Mouse (Mus musculus) embryonic facial prominence, embryonic 11.5 days (tissue): ENCODE data around the gene Mxd3. TPM values are rescaled to one million over a fixed set of nuclear protein-coding genes. Genes with fewer than 3 reads are reported as not detected.

Experiments used
- ATAC-seq: fragments of 200-750 bp; cut with Nextera tagmentation; replicated peaks from 2 replicates; pipeline ENCODE4 v1.8.0; 2017; ENCODE audit warnings: low read depth; ENCODE audit not compliant: insufficient number of reproducible peaks, low FRiP score, low TSS enrichment
- DNase-seq: peaks from one replicate; pipeline ENCODE4 v3.0.0-alpha.2; 2015; ENCODE audit warnings: low spot score
- H3K27ac ChIP-seq: fragments of 300-500 bp; sonication (generic); replicated peaks from 2 replicates; pipeline ENCODE4 v1.5.1; 2014; ENCODE audit warnings: mild to moderate bottlenecking, low read depth, low read length, control low read depth
- H3K27me3 ChIP-seq: fragments of 300-500 bp; sonication (generic); 2 replicates; pipeline ENCODE4 v1.6.1; 2014; ENCODE audit warnings: mild to moderate bottlenecking, low read length, moderate library complexity, mixed read lengths; ENCODE audit not compliant: control insufficient read depth, insufficient read depth
- H3K36me3 ChIP-seq: fragments of 300-500 bp; sonication (generic); replicated peaks from 2 replicates; pipeline ENCODE4 v1.6.1; 2014; ENCODE audit warnings: low read depth, mild to moderate bottlenecking, low read length, moderate library complexity, mixed read lengths; ENCODE audit not compliant: control insufficient read depth, insufficient read depth
- H3K4me1 ChIP-seq: fragments of 300-500 bp; sonication (generic); 2 replicates; pipeline ENCODE4 v1.6.1; 2014; ENCODE audit warnings: low read length, mixed read lengths; ENCODE audit not compliant: control insufficient read depth, insufficient read depth
- H3K4me2 ChIP-seq: fragments of 300-500 bp; sonication (generic); 2 replicates; pipeline ENCODE4 v1.6.1; 2014; ENCODE audit warnings: low read depth, mild to moderate bottlenecking, control low read depth, low read length, moderate library complexity
- H3K4me3 ChIP-seq: fragments of 300-500 bp; sonication (generic); 2 replicates; pipeline ENCODE4 v1.5.1; 2014; ENCODE audit warnings: low read depth, low read length, control low read depth
- H3K9ac ChIP-seq: fragments of 300-500 bp; sonication (generic); replicated peaks from 2 replicates; pipeline ENCODE4 v1.6.1; 2014; ENCODE audit warnings: mild to moderate bottlenecking, control low read depth, low read length
- H3K9me3 ChIP-seq: fragments of 300-500 bp; sonication (generic); replicated peaks from 2 replicates; pipeline ENCODE4 v1.6.1; 2016; ENCODE audit warnings: mild to moderate bottlenecking, low read length, inconsistent platforms, mixed read lengths; ENCODE audit not compliant: control insufficient read depth
- WGBS: fragments of 180-500 bp; shearing (Covaris S2); extraction: QIAGEN DNeasy Blood & Tissue Kit; methylation state at CpG from one replicate; pipeline ENCODE4 v1.1.7; 2014; 5-methylcytosine and 5-hydroxymethylcytosine counted together
- polyA plus RNA-seq: library from polyadenylated mRNA; unstranded; fragments of >200 nt; fragmentation: Nextera tagmentation; extraction: Ambion mirVana; gene quantifications from 2 replicates; pipeline ENCODE4 v1.2.1, GENCODE M21; 2014

The Mxd3 gene
- polyA plus RNA-seq, 1 experiment from 2014 or later = 24.1 TPM

DNA sequence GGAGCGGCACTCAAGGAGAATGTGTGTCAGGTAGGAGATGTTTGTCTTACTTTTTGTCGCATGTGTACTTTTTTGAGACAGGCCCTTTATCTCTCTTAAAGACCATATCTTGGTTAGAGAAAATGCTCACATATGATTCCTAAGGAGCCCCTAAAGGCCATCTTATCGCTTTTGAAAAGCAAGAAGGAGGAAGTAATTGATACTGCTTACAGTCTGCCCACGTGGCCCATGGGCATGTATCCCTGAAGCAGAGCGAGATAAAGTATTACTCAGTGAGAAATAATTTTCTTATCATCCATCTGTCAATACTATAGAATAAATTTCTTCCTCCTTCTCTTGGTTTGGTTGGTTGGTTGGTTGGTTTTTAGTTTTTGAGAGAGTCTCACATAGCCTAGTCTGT lies 52.0 kb downstream of the Mxd3 start:
- WGBS = 97% methylated on average over 5 of the region's 5 CpGs
- Histone ChIP-seq H3K36me3 (peaks cover 13% of the 10 kb centered on the region), H3K27me3 (no peaks in the 10 kb centered on the region), H3K4me3 (no peak overlapping the region), H3K27ac (no peak overlapping the region), H3K4me1 (no peaks in the 10 kb centered on the region), H3K9me3 (no peaks in the 10 kb centered on the region), H3K4me2 (no peak overlapping the region), H3K9ac (no peak overlapping the region)
- no peak for ATAC-seq
- no peak for DNase-seq

DNA sequence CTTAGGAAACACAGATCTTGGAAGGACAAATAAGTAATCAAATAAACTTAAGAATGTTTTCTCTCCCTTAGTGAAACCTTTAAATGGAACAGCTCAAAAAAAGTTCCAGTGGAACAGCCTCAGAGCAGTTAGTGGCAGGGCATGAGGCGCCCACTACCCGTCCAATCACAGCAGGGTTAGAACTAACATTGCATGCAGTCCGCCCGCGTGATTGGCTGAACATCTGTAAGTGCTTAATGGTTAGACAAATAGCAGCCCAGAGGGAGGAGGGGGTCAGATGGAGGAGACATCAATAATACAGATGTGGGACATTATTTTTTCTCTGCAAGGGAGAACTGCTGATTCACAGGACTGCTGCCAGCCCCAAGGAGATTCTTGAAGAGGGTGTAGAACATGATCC lies 52.4 kb downstream of the Mxd3 start:
- Histone ChIP-seq H3K27ac (no peak overlapping the region), H3K4me1 (no peaks in the 10 kb centered on the region), H3K4me2 (no peak overlapping the region), H3K27me3 (no peaks in the 10 kb centered on the region), H3K4me3 (no peak overlapping the region), H3K9me3 (no peaks in the 10 kb centered on the region), H3K9ac (no peak overlapping the region), H3K36me3 (peaks cover 13% of the 10 kb centered on the region)
- ATAC-seq (no peak), DNase-seq (peak; percentile 49)
- WGBS = 76% methylated on average over 5 of the region's 5 CpGs

Other genes with a start within 250 kb of the Mxd3 start
- 26.2 and 35.1 TPM in 2 replicates for gene Uimc1, start 229.5 kb downstream of the Mxd3 start, polyA plus RNA-seq
- gene Zfp346, start 224.5 kb downstream of the Mxd3 start, polyA plus RNA-seq = 19.0 and 19.6 TPM in 2 replicates
- gene Gm17617, start 196.3 kb downstream of the Mxd3 start, polyA plus RNA-seq = not detected in 2 replicates
- gene Fgfr4, start 177.2 kb downstream of the Mxd3 start, polyA plus RNA-seq = 1.4 and 1.6 TPM in 2 replicates
- gene Nsd1, start 120.0 kb downstream of the Mxd3 start, polyA plus RNA-seq = 62.3 and 67.4 TPM in 2 replicates
- 405 and 441 TPM in 2 replicates for gene Prelid1, start 9.3 kb downstream of the Mxd3 start, polyA plus RNA-seq
- gene Rab24, start 7.9 kb downstream of the Mxd3 start, polyA plus RNA-seq = 84.8 and 104 TPM in 2 replicates
- 78.1 and 81.8 TPM in 2 replicates for gene Lman2, start 33.0 kb upstream of the Mxd3 start, polyA plus RNA-seq
- gene Rgs14, start 39.9 kb upstream of the Mxd3 start, polyA plus RNA-seq = 0.53 and 0.56 TPM in 2 replicates
- 0.14 TPM in 1 of 2 replicates, not detected in the other for gene Slc34a1, start 68.4 kb upstream of the Mxd3 start, polyA plus RNA-seq
- gene Pfn3, start 85.4 kb upstream of the Mxd3 start, polyA plus RNA-seq = not detected in 2 replicates
- not detected in 2 replicates for gene F12, start 97.0 kb upstream of the Mxd3 start, polyA plus RNA-seq
- gene Grk6, start 115.2 kb upstream of the Mxd3 start, polyA plus RNA-seq = 50.4 and 59.7 TPM in 2 replicates
- 1.7 TPM in 2 replicates for gene Prr7, start 134.4 kb upstream of the Mxd3 start, polyA plus RNA-seq
- 231 and 252 TPM in 2 replicates for gene Dbn1, start 158.3 kb upstream of the Mxd3 start, polyA plus RNA-seq
- gene Pdlim7, start 183.9 kb upstream of the Mxd3 start, polyA plus RNA-seq = 124 and 136 TPM in 2 replicates
- gene Dok3, start 199.5 kb upstream of the Mxd3 start, polyA plus RNA-seq = 1.0 and 1.3 TPM in 2 replicates
- 77.7 and 81.4 TPM in 2 replicates for gene Ddx41, start 206.8 kb upstream of the Mxd3 start, polyA plus RNA-seq
- gene Fam193b, start 241.3 kb upstream of the Mxd3 start, polyA plus RNA-seq = 36.7 and 37.0 TPM in 2 replicates
- 55.6 and 57.8 TPM in 2 replicates for gene Tmed9, start 243.9 kb upstream of the Mxd3 start, polyA plus RNA-seq